Mouse (Mus musculus): Measurements from ENCODE around the gene Ints4.

Ints4 gene

GRCm38 (mm10) chr7:97536571-97536970, 55.8 kb downstream of the Ints4 start:
- DNase-seq (ENCODE audit: low read depth, low spot score), result no peak

- no peak for DNase-seq (ENCODE audit: low read depth, low spot score)
Measured at GRCm38 (mm10) chr7:97546462-97546861, 65.7 kb downstream of the Ints4 start.

DNA sequence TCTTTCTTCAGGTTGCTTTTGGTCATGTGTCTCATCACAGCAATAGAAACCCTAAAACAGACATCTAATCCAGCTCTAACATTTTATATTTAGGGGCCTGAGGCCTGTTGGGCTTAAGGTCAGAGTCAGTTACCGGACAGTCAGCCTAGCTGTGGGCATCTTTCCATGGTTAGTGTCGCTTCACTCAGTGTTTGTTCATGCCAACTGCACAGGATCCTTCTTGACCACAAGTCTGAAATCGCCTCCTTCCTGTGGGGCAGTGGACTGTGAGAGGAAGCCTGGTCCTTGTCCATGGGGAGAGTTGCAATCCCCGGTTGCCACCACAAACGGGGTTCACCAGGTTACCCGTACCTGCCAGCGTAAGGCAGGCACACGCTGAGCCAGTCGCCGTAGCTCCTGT, 68.5 kb downstream of the Ints4 start:
- no peak for DNase-seq (ENCODE audit: low read depth, low spot score)

- DNase-seq (ENCODE audit: low read depth, low spot score), result no peak
Measured at GRCm38 (mm10) chr7:97550673-97551072, 69.9 kb downstream of the Ints4 start.

DNA sequence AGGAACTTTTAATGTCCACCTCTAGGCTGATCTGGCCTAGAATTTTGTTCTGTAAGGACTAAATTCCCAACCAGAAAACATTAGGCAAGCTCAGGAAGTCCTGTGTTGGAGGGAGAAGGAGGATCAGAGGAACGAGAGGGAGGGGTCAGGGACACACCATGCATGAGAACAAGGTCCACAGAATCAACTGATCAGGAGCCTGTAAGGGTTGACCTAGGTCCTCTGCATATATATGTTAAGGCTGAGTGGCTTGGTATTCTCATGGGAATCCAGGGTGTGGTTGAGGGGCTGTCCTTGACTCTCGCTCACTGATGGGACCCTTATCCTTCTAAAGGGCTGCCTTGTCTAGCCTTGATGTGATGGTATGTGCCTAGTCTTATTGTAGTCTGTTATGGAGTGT, 82.8 kb downstream of the Ints4 start:
- no peak for DNase-seq (ENCODE audit: low read depth, low spot score)

GRCm38 (mm10) chr7:97569372-97569771, 88.6 kb downstream of the Ints4 start:
- no peak for DNase-seq (ENCODE audit: low read depth, low spot score)

GRCm38 (mm10) chr7:97570389-97570788, 89.6 kb downstream of the Ints4 start:
- no peak for DNase-seq (ENCODE audit: low read depth, low spot score)

DNA sequence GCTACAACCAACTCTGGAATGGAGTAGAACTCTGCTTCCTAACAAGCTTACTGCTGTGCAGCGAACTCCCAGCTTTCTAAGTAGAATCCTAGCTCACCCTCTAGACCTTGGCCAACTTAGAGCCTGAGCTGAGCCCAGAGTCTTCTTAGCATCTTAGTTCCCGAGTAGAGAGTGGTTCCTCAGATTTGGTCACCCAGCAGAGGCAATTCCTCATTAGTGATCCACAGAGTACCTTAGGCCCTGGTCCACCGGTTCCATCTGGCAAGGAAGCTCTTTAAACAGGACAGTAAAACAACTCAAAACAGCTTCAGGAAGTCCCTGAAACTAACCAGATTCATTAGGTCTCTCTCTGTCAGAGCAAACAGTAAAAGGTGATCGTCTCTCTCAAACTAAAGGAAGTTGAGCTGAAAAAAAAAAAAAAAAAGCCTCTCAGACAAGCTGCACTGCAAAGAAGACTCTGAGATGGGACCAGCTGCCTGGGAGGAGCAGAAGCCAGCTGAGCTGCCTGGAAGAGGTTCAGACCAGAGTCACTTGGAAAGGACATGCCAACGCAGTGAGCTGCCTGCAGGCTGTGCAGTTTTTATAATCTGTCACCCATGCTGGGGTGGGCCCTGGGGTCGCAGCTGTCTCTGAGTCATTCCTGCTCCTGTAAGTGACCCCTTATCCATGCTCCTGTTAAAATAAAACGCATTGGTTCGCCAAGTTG, 97.8 kb downstream of the Ints4 start:
- no peak for DNase-seq (ENCODE audit: low read depth, low spot score)

GRCm38 (mm10) chr7:97579067-97579975, 98.6 kb downstream of the Ints4 start, which contains the start of the genes Aamdc and Rsf1:
Gene Aamdc (minus strand): TSS chr7:97579497.
Gene Rsf1 (plus strand): TSS chr7:97579889.
- peak; percentile 89 for DNase-seq (ENCODE audit: low read depth, low spot score)

GRCm38 (mm10) chr7:97579976-97580842, 99.5 kb downstream of the Ints4 start:
- DNase-seq (ENCODE audit: low read depth, low spot score), result no peak

DNA sequence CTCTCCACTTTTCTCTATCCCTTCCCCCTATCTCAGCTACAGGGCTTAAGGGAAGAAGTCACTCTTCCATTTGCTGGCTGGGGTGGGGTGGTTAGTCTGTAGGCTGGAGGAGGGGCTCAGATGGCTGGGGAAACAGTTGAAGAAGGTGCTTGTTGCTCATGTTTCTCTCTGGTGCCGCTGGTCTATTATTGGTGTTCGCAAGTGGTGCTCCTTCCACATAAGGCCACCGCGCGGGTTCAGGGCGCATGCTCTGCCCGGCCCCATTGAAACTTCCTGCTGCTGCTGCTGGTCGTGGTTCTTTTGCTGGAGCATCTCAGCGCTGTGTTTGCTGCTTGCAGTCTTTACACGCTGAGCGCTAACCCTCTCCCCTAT, 100.1 kb downstream of the Ints4 start:
- peak; percentile 58 for DNase-seq (ENCODE audit: low read depth, low spot score)

DNA sequence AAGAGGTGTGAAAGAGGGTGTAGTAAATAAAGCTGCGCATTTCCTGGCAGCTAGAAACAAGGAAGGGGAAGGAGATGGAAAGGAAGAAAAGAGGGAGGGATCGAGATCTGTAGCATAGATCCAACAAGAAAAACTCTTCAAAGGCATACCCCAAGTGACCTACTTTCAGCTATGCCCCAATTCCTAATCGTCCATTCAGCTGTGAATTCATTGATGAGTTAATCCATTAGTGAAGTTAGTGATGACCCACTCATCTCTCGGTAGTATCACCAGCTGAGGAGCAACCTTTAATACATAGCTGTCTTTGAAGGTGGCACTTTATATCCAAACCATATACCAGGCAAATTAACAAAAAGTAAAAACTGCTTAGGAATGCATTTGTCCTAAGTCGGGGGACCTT, 107.8 kb downstream of the Ints4 start:
- no peak for DNase-seq (ENCODE audit: low read depth, low spot score)

- DNase-seq (ENCODE audit: low read depth, low spot score), result no peak
Measured at GRCm38 (mm10) chr7:97590488-97590887, 109.7 kb downstream of the Ints4 start.
